Mouse (Mus musculus) C2C12 (cell line): ENCODE data around the gene Yap1.

ENCODE experiments used
- CEBPB ChIP-seq: IDR thresholded peaks from one replicate; pipeline ENCODE4 v1.6.1; 2011; ENCODE audit warnings: low read depth, mild to moderate bottlenecking, control low read depth, moderate library complexity
- CTCF ChIP-seq: IDR thresholded peaks from one replicate; pipeline ENCODE4 v1.5.1; 2011; ENCODE audit not compliant: control insufficient read depth, insufficient read depth, insufficient read length
- MAX ChIP-seq: IDR thresholded peaks from one replicate; pipeline ENCODE4 v1.6.1; 2011; ENCODE audit warnings: mild to moderate bottlenecking, control low read depth
- USF1 ChIP-seq: IDR thresholded peaks from one replicate; pipeline ENCODE4 v1.6.1; 2011; ENCODE audit warnings: low read depth, mild to moderate bottlenecking, control low read depth, moderate library complexity

GRCm38 (mm10) chr9:7952886-7953285 lies 51.5 kb downstream of the Yap1 start:
- TF ChIP-seq USF1: no peak
- no peak for TF ChIP-seq CEBPB
- TF ChIP-seq MAX: no peak
- no peak for TF ChIP-seq CTCF
